Mouse (Mus musculus): ENCODE measurements around the gene Gm20388. TPM values are rescaled to one million over a fixed set of nuclear protein-coding genes. Genes with fewer than 3 reads are reported as not detected.

Gm20388 gene
- polyA plus RNA-seq, 1 experiment from 2014 or later: not detected

- Histone ChIP-seq H3K27ac (replicated peaks in 1 of 2; ENCODE audit: control insufficient read depth in 1 of 2, insufficient read depth in 1 of 2, low read depth in 2 of 2, low read length in 2 of 2) (no peak overlapping the region), H3K9ac (ENCODE audit: low read length) (no peak overlapping the region), H3K4me3 (ENCODE audit: control insufficient read depth in 1 of 2, insufficient read depth in 1 of 2, low read depth in 1 of 2, low read length in 2 of 2) (no peak overlapping the region), H3K4me1 (ENCODE audit: control insufficient read depth in 2 of 2, insufficient read depth in 2 of 2, low read length in 2 of 2) (peaks cover 0 to 7% of the 10 kb centered on the region in 2 experiments; a peak in 1 of 4 replicates), H3K9me3 (ENCODE audit: control insufficient read depth, low read length) (no peaks in the 10 kb centered on the region), H3K4me2 (ENCODE audit: low read length) (no peak overlapping the region), H3K27me3 (ENCODE audit: control insufficient read depth, insufficient read depth, low read length) (no peaks in the 10 kb centered on the region), H3K36me3 (ENCODE audit: control insufficient read depth, insufficient read depth, low read length) (no peaks in the 10 kb centered on the region)
- WGBS: 91% methylated on average over 34 of the region's 34 CpGs
- no peak for ATAC-seq (ENCODE audit: insufficient number of reproducible peaks, insufficient read depth, low FRiP score, low read depth)
Measured at GRCm38 (mm10) chr8:123420525-123421281, 3510.1 kb downstream of the Gm20388 start.

GRCm38 (mm10) chr8:123421325-123421724 is 3510.7 kb downstream of the Gm20388 start:
- H3K27ac ChIP-seq (replicated peaks in 1 of 2; ENCODE audit: control insufficient read depth in 1 of 2, insufficient read depth in 1 of 2, low read depth in 2 of 2, low read length in 2 of 2): no peak overlapping the region
- ATAC-seq (ENCODE audit: insufficient number of reproducible peaks, insufficient read depth, low FRiP score, low read depth): no peak
- peaks cover 1% of the 10 kb centered on the region; the same call in 1 of the 2 replicates for H3K9me3 ChIP-seq (ENCODE audit: control insufficient read depth, low read length)
- no peak overlapping the region for H3K4me3 ChIP-seq (ENCODE audit: control insufficient read depth in 1 of 2, insufficient read depth in 1 of 2, low read depth in 1 of 2, low read length in 2 of 2)
- H3K4me1 ChIP-seq (ENCODE audit: control insufficient read depth in 2 of 2, insufficient read depth in 2 of 2, low read length in 2 of 2): peaks cover 0 to 7% of the 10 kb centered on the region in 2 experiments; a peak in 1 of 4 replicates
- no peak overlapping the region for H3K4me2 ChIP-seq (ENCODE audit: low read length)
- H3K9ac ChIP-seq (ENCODE audit: low read length): no peak overlapping the region
- WGBS: 83% methylated on average over 19 of the region's 19 CpGs
- no peaks in the 10 kb centered on the region for H3K27me3 ChIP-seq (ENCODE audit: control insufficient read depth, insufficient read depth, low read length)
- no peaks in the 10 kb centered on the region for H3K36me3 ChIP-seq (ENCODE audit: control insufficient read depth, insufficient read depth, low read length)

- Histone ChIP-seq H3K9me3 (ENCODE audit: control insufficient read depth, low read length) (peaks cover 10% of the 10 kb centered on the region), H3K4me2 (ENCODE audit: low read length) (peak overlapping the region; percentile 65), H3K27ac (replicated peaks in 1 of 2; ENCODE audit: control insufficient read depth in 1 of 2, insufficient read depth in 1 of 2, low read depth in 2 of 2, low read length in 2 of 2) (no peak overlapping the region), H3K36me3 (ENCODE audit: control insufficient read depth, insufficient read depth, low read length) (no peaks in the 10 kb centered on the region), H3K9ac (ENCODE audit: low read length) (peak overlapping the region; percentile 46), H3K4me1 (ENCODE audit: control insufficient read depth in 2 of 2, insufficient read depth in 2 of 2, low read length in 2 of 2) (peaks cover 0 to 7% of the 10 kb centered on the region in 2 experiments; a peak in 1 of 4 replicates), H3K4me3 (ENCODE audit: control insufficient read depth in 1 of 2, insufficient read depth in 1 of 2, low read depth in 1 of 2, low read length in 2 of 2) (peak overlapping the region; percentile 24 to 35), H3K27me3 (ENCODE audit: control insufficient read depth, insufficient read depth, low read length) (no peaks in the 10 kb centered on the region)
- no peak for ATAC-seq (ENCODE audit: insufficient number of reproducible peaks, insufficient read depth, low FRiP score, low read depth)
- 4% methylated on average over 17 of the region's 17 CpGs for WGBS
Measured at GRCm38 (mm10) chr8:123422056-123422780, 3511.6 kb downstream of the Gm20388 start.

- peak overlapping the region; percentile 65 for H3K4me2 ChIP-seq (ENCODE audit: low read length)
- no peaks in the 10 kb centered on the region for H3K36me3 ChIP-seq (ENCODE audit: control insufficient read depth, insufficient read depth, low read length)
- 4% methylated on average over 3 of the region's 3 CpGs for WGBS
- no peak overlapping the region for H3K9ac ChIP-seq (ENCODE audit: low read length)
- H3K27ac ChIP-seq (replicated peaks in 1 of 2; ENCODE audit: control insufficient read depth in 1 of 2, insufficient read depth in 1 of 2, low read depth in 2 of 2, low read length in 2 of 2): no peak overlapping the region
- peaks cover 15% of the 10 kb centered on the region for H3K9me3 ChIP-seq (ENCODE audit: control insufficient read depth, low read length)
- H3K4me1 ChIP-seq (ENCODE audit: control insufficient read depth in 2 of 2, insufficient read depth in 2 of 2, low read length in 2 of 2): peaks cover 0 to 7% of the 10 kb centered on the region in 2 experiments; a peak in 1 of 4 replicates
- H3K4me3 ChIP-seq (ENCODE audit: control insufficient read depth in 1 of 2, insufficient read depth in 1 of 2, low read depth in 1 of 2, low read length in 2 of 2): no peak overlapping the region
- H3K27me3 ChIP-seq (ENCODE audit: control insufficient read depth, insufficient read depth, low read length): no peaks in the 10 kb centered on the region
- ATAC-seq (ENCODE audit: insufficient number of reproducible peaks, insufficient read depth, low FRiP score, low read depth): no peak
Measured at GRCm38 (mm10) chr8:123422781-123423159, 3512.1 kb downstream of the Gm20388 start.

GRCm38 (mm10) chr8:123423441-123423840 is 3512.8 kb downstream of the Gm20388 start, which contains the start of gene Def8:
Gene Def8, plus strand, starts transcription at chr8:123423527.
- Histone ChIP-seq H3K4me2 (ENCODE audit: low read length) (peak within 1 kb of the TSS; percentile 65), H3K4me1 (ENCODE audit: control insufficient read depth in 2 of 2, insufficient read depth in 2 of 2, low read length in 2 of 2) (peaks cover 0 to 7% of the 10 kb centered on the region in 2 experiments; a peak in 1 of 4 replicates), H3K27ac (replicated peaks in 1 of 2; ENCODE audit: control insufficient read depth in 1 of 2, insufficient read depth in 1 of 2, low read depth in 2 of 2, low read length in 2 of 2) (no peak within 1 kb of the TSS), H3K27me3 (ENCODE audit: control insufficient read depth, insufficient read depth, low read length) (no peaks in the 10 kb centered on the region), H3K9ac (ENCODE audit: low read length) (peak within 1 kb of the TSS; percentile 46), H3K9me3 (ENCODE audit: control insufficient read depth, low read length) (peaks cover 22% of the 10 kb centered on the region), H3K36me3 (ENCODE audit: control insufficient read depth, insufficient read depth, low read length) (no peaks in the 10 kb centered on the region), H3K4me3 (ENCODE audit: control insufficient read depth in 1 of 2, insufficient read depth in 1 of 2, low read depth in 1 of 2, low read length in 2 of 2) (peak within 1 kb of the TSS; percentile 24 to 35)
- 71% methylated on average over 7 of the region's 7 CpGs for WGBS
- ATAC-seq (ENCODE audit: insufficient number of reproducible peaks, insufficient read depth, low FRiP score, low read depth): no peak

GRCm38 (mm10) chr8:123426511-123427509 is 3516.2 kb downstream of the Gm20388 start:
- no peak overlapping the region for H3K4me2 ChIP-seq (ENCODE audit: low read length)
- no peak overlapping the region for H3K4me3 ChIP-seq (ENCODE audit: control insufficient read depth in 1 of 2, insufficient read depth in 1 of 2, low read depth in 1 of 2, low read length in 2 of 2)
- H3K36me3 ChIP-seq (ENCODE audit: control insufficient read depth, insufficient read depth, low read length): no peaks in the 10 kb centered on the region
- H3K27me3 ChIP-seq (ENCODE audit: control insufficient read depth, insufficient read depth, low read length): no peaks in the 10 kb centered on the region
- no peak overlapping the region for H3K27ac ChIP-seq (replicated peaks in 1 of 2; ENCODE audit: control insufficient read depth in 1 of 2, insufficient read depth in 1 of 2, low read depth in 2 of 2, low read length in 2 of 2)
- H3K9ac ChIP-seq (ENCODE audit: low read length): no peak overlapping the region
- no peak for ATAC-seq (ENCODE audit: insufficient number of reproducible peaks, insufficient read depth, low FRiP score, low read depth)
- H3K9me3 ChIP-seq (ENCODE audit: control insufficient read depth, low read length): peaks cover 45% of the 10 kb centered on the region
- WGBS: 93% methylated on average over 27 of the region's 27 CpGs
- peaks cover 0 to 7% of the 10 kb centered on the region in 2 experiments; a peak in 1 of 4 replicates for H3K4me1 ChIP-seq (ENCODE audit: control insufficient read depth in 2 of 2, insufficient read depth in 2 of 2, low read length in 2 of 2)

Measured in heart, embryonic 14.5 days (tissue).